29 mouse cellular contexts compared by ENCODE assay signal in the genomic region with DNA sequence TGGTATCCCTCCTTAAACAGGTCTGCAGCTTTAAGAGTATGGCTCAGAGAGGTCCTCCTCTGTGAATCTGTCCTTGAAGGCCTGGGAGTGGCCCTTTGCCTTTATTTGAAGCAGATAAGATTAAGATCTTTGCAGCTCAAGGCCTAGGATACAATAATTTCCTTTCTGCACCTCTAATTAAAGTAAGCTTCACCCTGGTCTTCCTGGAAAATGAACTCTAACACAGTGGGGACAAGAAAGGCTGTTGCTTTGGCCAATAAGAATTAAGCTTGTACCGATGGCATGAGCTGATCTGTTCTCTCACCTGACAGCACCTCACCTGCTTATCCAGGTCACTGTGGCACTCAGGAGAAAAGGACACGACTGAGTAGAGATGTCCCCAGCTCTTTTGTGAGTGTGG. TPM values are rescaled to one million over a fixed set of nuclear protein-coding genes. Genes with fewer than 3 reads are reported as not detected.
A peak's percentile ranks its signal among the peaks of the same experiment; 100 is the strongest.
DNase-seq lines count a peak whose midpoint lies in the region; ATAC-seq and TF ChIP-seq lines count a peak whose summit lies in the region.
"Had no signal": no experiment of that assay in that cellular context is flagged by ENCODE, and none has a peak within 500 bp of the region (broad histone marks: within the 10 kb centered on the region; RNA-seq: fewer than 3 reads in every experiment).

No protein-coding gene starts in this region.

- no peaks in the 10 kb centered on the region for H3K4me1 ChIP-seq in midbrain, embryonic 11.5 days (ENCODE audit: control insufficient read depth, insufficient read depth, low read length)
- no peaks in the 10 kb centered on the region for H3K4me1 ChIP-seq in midbrain, embryonic 13.5 days (replicated peaks)
- 0 out of 2 replicates have a peak, but pooled peaks cover 9% of the 10 kb centered on the region for H3K4me1 ChIP-seq in intestine, embryonic 15.5 days (replicated peaks)
- H3K4me1 ChIP-seq in lung, postnatal 0 days (ENCODE audit: insufficient read depth, low read depth, low read length) = peaks cover 4% of the 10 kb centered on the region; the same call in 1 of the 2 replicates
- H3K4me1 ChIP-seq: embryonic facial prominence, embryonic 13.5 days; forebrain, embryonic 12.5 days; forebrain, embryonic 15.5 days; hindbrain, embryonic 12.5 days; hindbrain, embryonic 15.5 days had no signal

- WGBS in midbrain, embryonic 11.5 days = 54% methylated on average over 2 of the region's 2 CpGs
- WGBS in midbrain, embryonic 13.5 days = 58% methylated on average over 2 of the region's 2 CpGs
- 46% methylated on average over 2 of the region's 2 CpGs for WGBS in intestine, embryonic 15.5 days
- 27% methylated on average over 2 of the region's 2 CpGs for WGBS in large intestine, adult 2 months
- 67% methylated on average over 2 of the region's 2 CpGs for WGBS in lung, postnatal 0 days

- DNase-seq in midbrain, embryonic 11.5 days (ENCODE audit: low spot score, missing footprints) = peak; percentile 19
- peak; percentile 69 for DNase-seq in large intestine, adult 2 months (ENCODE audit: low read depth, low spot score)
- DNase-seq in yolk sac, embryonic 10.5 days (ENCODE audit: low spot score) = peak; percentile 48
- no peak for DNase-seq in ovary, postnatal 10 days (ENCODE audit: low spot score)
- DNase-seq in lung, postnatal 0 days (ENCODE audit: low spot score) = no peak
- DNase-seq: adrenal gland, adult 8-10 months; adrenal gland, postnatal 25 days; B cell, adult 2 months; cerebellum, adult 11-12 months; cerebellum, adult 8-10 months; cerebellum, postnatal 10 days; cerebellum, postnatal 36 days; embryo, embryonic 11 days; gastrocnemius, postnatal 25 days had no signal

- H3K27ac ChIP-seq in midbrain, embryonic 11.5 days (ENCODE audit: low read depth, low read length) = no peak overlapping the region
- H3K27ac ChIP-seq in midbrain, embryonic 13.5 days = no peak overlapping the region
- peak overlapping the region; percentile 58; the same call in 1 of the 2 replicates for H3K27ac ChIP-seq in intestine, embryonic 15.5 days
- no peak overlapping the region for H3K27ac ChIP-seq in lung, postnatal 0 days (ENCODE audit: low read length)
- H3K27ac ChIP-seq: embryonic facial prominence, embryonic 10.5 days; embryonic facial prominence, embryonic 13.5 days; forebrain, embryonic 12.5 days; forebrain, embryonic 15.5 days; hindbrain, embryonic 12.5 days; hindbrain, embryonic 15.5 days had no signal

- no peak for ATAC-seq in midbrain, embryonic 11.5 days (ENCODE audit: low FRiP score)
- no peak for ATAC-seq in midbrain, embryonic 13.5 days
- ATAC-seq in intestine, embryonic 15.5 days = peak; percentile 74
- no peak for ATAC-seq in lung, postnatal 0 days
- ATAC-seq: forebrain, embryonic 15.5 days had no signal

- H3K27me3 ChIP-seq in midbrain, embryonic 11.5 days (ENCODE audit: control insufficient read depth, insufficient read depth, low read length) = no peaks in the 10 kb centered on the region
- H3K27me3 ChIP-seq in midbrain, embryonic 13.5 days = no peaks in the 10 kb centered on the region
- H3K27me3 ChIP-seq in intestine, embryonic 15.5 days (replicated peaks) = no peaks in the 10 kb centered on the region
- no peaks in the 10 kb centered on the region for H3K27me3 ChIP-seq in lung, postnatal 0 days (replicated peaks; ENCODE audit: insufficient read depth, low read length)
- H3K27me3 ChIP-seq: CH12.LX; embryonic facial prominence, embryonic 13.5 days; forebrain, embryonic 12.5 days; forebrain, embryonic 15.5 days; hindbrain, embryonic 12.5 days; hindbrain, embryonic 15.5 days; Patski had no signal

- H3K4me3 ChIP-seq in midbrain, embryonic 11.5 days (ENCODE audit: low read depth, low read length) = no peak overlapping the region
- no peak overlapping the region for H3K4me3 ChIP-seq in midbrain, embryonic 13.5 days (replicated peaks)
- no peak overlapping the region for H3K4me3 ChIP-seq in intestine, embryonic 15.5 days (replicated peaks)
- no peak overlapping the region for H3K4me3 ChIP-seq in lung, postnatal 0 days (ENCODE audit: low read depth, low read length)
- H3K4me3 ChIP-seq: embryonic facial prominence, embryonic 10.5 days; embryonic facial prominence, embryonic 13.5 days; erythroblast, embryonic 14.5 days; forebrain, embryonic 12.5 days; forebrain, embryonic 15.5 days; hindbrain, embryonic 12.5 days; hindbrain, embryonic 15.5 days had no signal

- no peak overlapping the region for H3K4me2 ChIP-seq in midbrain, embryonic 11.5 days
- no peak overlapping the region for H3K4me2 ChIP-seq in midbrain, embryonic 13.5 days (replicated peaks)
- no peak overlapping the region for H3K4me2 ChIP-seq in intestine, embryonic 15.5 days (replicated peaks)
- no peak overlapping the region for H3K4me2 ChIP-seq in lung, postnatal 0 days (replicated peaks; ENCODE audit: low read depth, low read length)
- H3K4me2 ChIP-seq: embryonic facial prominence, embryonic 13.5 days; forebrain, embryonic 12.5 days; forebrain, embryonic 15.5 days; heart, embryonic 11.5 days; hindbrain, embryonic 12.5 days; hindbrain, embryonic 15.5 days had no signal

- no peaks in the 10 kb centered on the region for H3K9me3 ChIP-seq in midbrain, embryonic 11.5 days (ENCODE audit: control insufficient read depth, low read length)
- no peaks in the 10 kb centered on the region for H3K9me3 ChIP-seq in midbrain, embryonic 13.5 days
- H3K9me3 ChIP-seq in intestine, embryonic 15.5 days = no peaks in the 10 kb centered on the region
- H3K9me3 ChIP-seq in lung, postnatal 0 days (ENCODE audit: low read length) = no peaks in the 10 kb centered on the region
- H3K9me3 ChIP-seq: embryonic facial prominence, embryonic 10.5 days; embryonic facial prominence, embryonic 13.5 days; forebrain, embryonic 12.5 days; forebrain, embryonic 15.5 days; G1E; hindbrain, embryonic 12.5 days; hindbrain, embryonic 15.5 days had no signal

- TF ChIP-seq CTCF in lung, postnatal 0 days (IDR thresholded peaks at IDR 0.05) = no peak

- TF ChIP-seq EP300 in lung, postnatal 0 days (IDR thresholded peaks at IDR 0.05) = no peak

- no peaks in the 10 kb centered on the region for H3K36me3 ChIP-seq in midbrain, embryonic 11.5 days (ENCODE audit: control insufficient read depth, insufficient read depth, low read length)
- no peaks in the 10 kb centered on the region for H3K36me3 ChIP-seq in midbrain, embryonic 13.5 days
- H3K36me3 ChIP-seq in intestine, embryonic 15.5 days = no peaks in the 10 kb centered on the region
- H3K36me3 ChIP-seq in lung, postnatal 0 days (ENCODE audit: insufficient read depth, low read length) = no peaks in the 10 kb centered on the region
- H3K36me3 ChIP-seq: embryonic facial prominence, embryonic 10.5 days; embryonic facial prominence, embryonic 13.5 days; forebrain, embryonic 12.5 days; forebrain, embryonic 15.5 days; G1E; hindbrain, embryonic 12.5 days; hindbrain, embryonic 15.5 days had no signal

- no peak overlapping the region for H3K9ac ChIP-seq in midbrain, embryonic 11.5 days (ENCODE audit: low read length)
- H3K9ac ChIP-seq in midbrain, embryonic 13.5 days (replicated peaks) = no peak overlapping the region
- no peak overlapping the region for H3K9ac ChIP-seq in intestine, embryonic 15.5 days
- no peak overlapping the region for H3K9ac ChIP-seq in lung, postnatal 0 days (replicated peaks; ENCODE audit: low read depth)
- H3K9ac ChIP-seq: embryonic facial prominence, embryonic 13.5 days; forebrain, embryonic 12.5 days; forebrain, embryonic 15.5 days; hindbrain, embryonic 12.5 days; hindbrain, embryonic 15.5 days had no signal

RNA-seq across cellular contexts. Expression of a gene that starts 18.8 kb away (rescaled TPM):
- 1.6 and 1.9 TPM in 2 replicates for polyA plus RNA-seq in midbrain, embryonic 11.5 days (2014; fragmentation: Nextera tagmentation; extraction: Ambion mirVana)
- 5.1 and 5.9 TPM in 2 replicates for polyA plus RNA-seq in midbrain, embryonic 13.5 days (2015; fragmentation: Nextera tagmentation; extraction: Ambion mirVana)
- 19.6 and 20.2 TPM in 2 replicates for polyA plus RNA-seq in intestine, embryonic 15.5 days (2015; fragmentation: Nextera tagmentation; extraction: Ambion mirVana)
- polyA plus RNA-seq in large intestine, adult 2 months (2012; rRNA removed) = 14.0 and 17.4 TPM in 2 replicates
- polyA plus RNA-seq in lung, postnatal 0 days (2015; fragmentation: Nextera tagmentation; extraction: Ambion mirVana) = 7.5 and 9.7 TPM in 2 replicates
- polyA plus RNA-seq: erythroblast, embryonic 14.5 days; G1E had no signal

RNA-seq across cellular contexts. Expression of a gene that starts 44.5 kb away (rescaled TPM):
- 31.5 and 34.9 TPM in 2 replicates for polyA plus RNA-seq in midbrain, embryonic 11.5 days (2014; fragmentation: Nextera tagmentation; extraction: Ambion mirVana)
- 9.6 and 15.2 TPM in 2 replicates for polyA plus RNA-seq in midbrain, embryonic 13.5 days (2015; fragmentation: Nextera tagmentation; extraction: Ambion mirVana)
- 1,375 and 1,410 TPM in 2 replicates for polyA plus RNA-seq in intestine, embryonic 15.5 days (2015; fragmentation: Nextera tagmentation; extraction: Ambion mirVana)
- polyA plus RNA-seq in large intestine, adult 2 months (2012; rRNA removed) = 1,275 and 1,486 TPM in 2 replicates
- polyA plus RNA-seq in lung, postnatal 0 days (2015; fragmentation: Nextera tagmentation; extraction: Ambion mirVana) = 265 and 293 TPM in 2 replicates
- polyA plus RNA-seq: erythroblast, embryonic 14.5 days; G1E had no signal

RNA-seq across cellular contexts. Expression of a gene that starts 45.0 kb away (rescaled TPM):
- polyA plus RNA-seq in midbrain, embryonic 11.5 days (2014; fragmentation: Nextera tagmentation; extraction: Ambion mirVana) = not detected in 2 replicates
- not detected in 2 replicates for polyA plus RNA-seq in midbrain, embryonic 13.5 days (2015; fragmentation: Nextera tagmentation; extraction: Ambion mirVana)
- 1.5 and 1.7 TPM in 2 replicates for polyA plus RNA-seq in intestine, embryonic 15.5 days (2015; fragmentation: Nextera tagmentation; extraction: Ambion mirVana)
- polyA plus RNA-seq in large intestine, adult 2 months (2012; rRNA removed) = 1.2 and 2.0 TPM in 2 replicates
- 0.05 and 0.14 TPM in 2 replicates for polyA plus RNA-seq in lung, postnatal 0 days (2015; fragmentation: Nextera tagmentation; extraction: Ambion mirVana)
- polyA plus RNA-seq: erythroblast, embryonic 14.5 days; forebrain, embryonic 12.5 days; forebrain, embryonic 15.5 days; G1E; heart, embryonic 11.5 days; heart, embryonic 14.5 days; heart, postnatal 0 days; hindbrain, embryonic 12.5 days; hindbrain, embryonic 15.5 days had no signal

Comparison
In these comparisons a context has a peak if more than half of its experiments do, and no peak if none do; other contexts are left out.
1. DNase-seq: peak in midbrain, embryonic 11.5 days (single experiment), large intestine, adult 2 months (single experiment) and yolk sac, embryonic 10.5 days (single experiment); none in ovary, postnatal 10 days (single experiment) and lung, postnatal 0 days (single experiment).